Mouse (Mus musculus) forelimb bud, embryonic 11.5 days (tissue): ENCODE data around the gene Actl6b.
A peak's percentile ranks its signal among the peaks of the same experiment; 100 is the strongest.

ENCODE experiments used
- DNase-seq: peaks from one replicate; pipeline ENCODE4 v3.0.0-alpha.2; 2012; ENCODE audit warnings: low read depth, low spot score

The Actl6b gene

GRCm38 (mm10) chr5:137561556-137561955 lies 8.2 kb downstream of the Actl6b start:
- DNase-seq, result no peak

- no peak for DNase-seq
Observed at GRCm38 (mm10) chr5:137562965-137563364, 9.6 kb downstream of the Actl6b start.

- no peak for DNase-seq
Observed at GRCm38 (mm10) chr5:137565744-137566143, 12.4 kb downstream of the Actl6b start.

- no peak for DNase-seq
Observed at GRCm38 (mm10) chr5:137566416-137566815, 13.1 kb downstream of the Actl6b start.

GRCm38 (mm10) chr5:137568223-137568798 lies 15.0 kb downstream of the Actl6b start:
- DNase-seq, result no peak

DNA sequence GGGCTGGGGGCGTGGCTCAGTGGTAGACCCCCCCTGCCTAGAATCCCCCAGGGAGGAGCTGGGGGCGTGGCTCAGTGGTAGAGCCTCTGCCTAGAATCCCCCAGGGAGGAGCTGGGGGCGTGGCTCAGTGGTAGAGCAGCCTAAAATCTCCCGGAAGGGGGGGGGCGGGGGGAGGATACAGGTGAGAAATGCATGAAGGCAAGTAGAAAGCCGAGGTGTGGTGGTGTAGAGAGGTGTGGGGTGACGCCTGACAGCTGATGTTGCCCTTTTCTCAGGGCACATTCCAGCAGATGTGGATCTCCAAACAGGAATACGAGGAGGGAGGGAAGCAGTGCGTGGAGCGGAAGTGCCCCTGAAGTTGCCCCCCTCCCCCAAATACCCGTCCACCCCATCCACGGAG lies 15.7 kb downstream of the Actl6b start:
- no peak for DNase-seq

GRCm38 (mm10) chr5:137569665-137570064 lies 16.3 kb downstream of the Actl6b start, which contains the start of gene Tfr2:
Gene Tfr2 (plus strand): TSS chr5:137569840.
- DNase-seq, result no peak

DNA sequence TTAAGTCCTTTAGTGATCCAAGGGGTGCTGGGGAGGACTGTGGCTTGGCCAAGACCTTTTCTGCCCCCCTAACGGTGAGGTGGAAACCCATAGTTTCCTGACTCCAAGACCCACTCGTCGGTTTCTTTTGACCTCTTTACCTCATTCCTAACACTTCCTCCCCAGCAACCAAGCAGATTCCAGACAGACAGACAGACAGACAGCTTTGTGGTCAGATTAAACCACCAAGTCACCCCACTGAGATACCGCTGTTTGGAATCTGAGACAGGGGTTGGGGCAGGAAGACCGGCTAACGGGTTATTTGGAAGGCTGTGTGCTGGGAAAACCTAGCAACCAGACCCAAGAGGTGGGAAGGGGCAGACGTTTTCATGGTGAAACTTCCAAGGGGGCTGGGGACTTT lies 16.9 kb downstream of the Actl6b start:
- DNase-seq, result no peak

DNA sequence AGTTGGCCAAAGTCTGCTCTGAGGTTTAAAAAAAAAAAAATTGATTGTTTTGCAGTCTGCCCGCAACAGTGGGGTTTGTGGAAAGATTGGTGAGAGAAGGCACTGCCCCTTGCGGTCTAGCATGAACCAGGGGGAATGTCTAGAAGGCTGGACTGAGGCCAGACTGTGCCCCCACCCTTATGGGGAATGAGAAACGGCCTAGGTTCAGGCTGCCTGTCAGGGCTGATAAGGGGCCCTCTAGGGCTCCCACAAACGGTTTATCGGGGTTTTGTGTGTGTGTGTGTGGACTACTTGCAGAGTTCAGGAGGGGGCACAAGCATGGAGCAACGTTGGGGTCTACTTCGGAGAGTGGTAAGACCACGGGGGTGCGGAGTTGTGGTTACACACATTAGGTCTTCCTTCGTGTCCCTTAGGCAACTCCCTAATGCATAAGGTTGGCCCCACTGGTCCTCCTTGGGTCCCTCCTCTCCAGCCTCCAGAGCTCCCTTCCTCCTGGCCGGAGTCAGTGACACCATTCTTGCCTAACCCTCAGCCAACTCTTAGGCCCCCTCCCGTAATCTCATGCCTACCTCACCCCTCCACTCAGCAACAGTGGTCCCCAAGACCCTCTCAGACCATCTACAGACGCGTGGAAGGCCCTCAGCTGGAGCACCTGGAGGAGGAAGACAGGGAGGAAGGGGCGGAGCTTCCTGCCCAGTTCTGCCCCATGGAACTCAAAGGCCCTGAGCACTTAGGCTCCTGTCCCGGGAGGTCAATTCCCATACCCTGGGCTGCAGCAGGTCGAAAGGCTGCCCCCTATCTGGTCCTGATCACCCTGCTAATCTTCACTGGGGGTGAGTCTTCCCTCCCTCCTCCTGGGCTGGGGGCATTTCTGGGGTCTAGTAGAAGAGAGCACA lies 17.6 kb downstream of the Actl6b start:
- no peak for DNase-seq

DNA sequence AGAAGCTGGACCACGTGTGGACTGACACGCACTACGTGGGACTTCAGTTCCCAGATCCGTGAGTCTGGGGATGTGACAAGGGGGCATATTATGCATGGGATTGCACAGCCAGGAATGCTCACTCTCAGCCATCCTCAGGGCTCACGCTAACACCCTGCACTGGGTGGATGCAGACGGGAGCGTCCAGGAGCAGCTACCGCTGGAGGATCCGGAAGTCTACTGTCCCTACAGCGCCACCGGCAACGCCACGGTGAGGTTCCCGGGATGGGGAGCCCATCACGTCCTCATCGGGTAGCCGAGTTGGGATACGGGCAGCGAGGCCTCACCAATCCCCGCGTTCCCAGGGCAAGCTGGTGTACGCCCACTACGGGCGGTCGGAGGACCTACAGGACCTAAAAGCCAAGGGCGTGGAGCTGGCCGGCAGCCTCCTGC lies 21.2 kb downstream of the Actl6b start:
- DNase-seq, result no peak

- DNase-seq, result no peak
Observed at GRCm38 (mm10) chr5:137580246-137580645, 26.9 kb downstream of the Actl6b start.

DNA sequence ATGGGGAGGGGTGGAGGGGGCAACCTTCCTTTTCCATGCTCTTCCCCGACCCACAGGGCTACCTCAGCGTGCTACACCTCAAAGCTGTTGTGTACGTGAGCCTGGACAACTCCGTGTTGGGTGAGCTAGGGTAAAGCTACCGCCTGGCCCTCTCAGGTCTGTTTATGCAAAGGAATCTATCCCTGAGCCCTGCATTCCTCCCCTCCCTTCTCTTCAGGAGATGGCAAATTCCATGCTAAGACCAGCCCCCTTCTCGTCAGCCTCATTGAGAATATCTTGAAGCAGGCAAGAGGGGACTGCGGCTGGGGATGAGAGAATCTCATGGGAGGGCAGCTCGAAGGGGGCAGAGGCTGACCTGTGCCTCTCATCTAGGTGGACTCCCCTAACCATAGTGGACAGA lies 29.4 kb downstream of the Actl6b start:
- DNase-seq, result no peak

GRCm38 (mm10) chr5:137583670-137584169 lies 30.4 kb downstream of the Actl6b start:
- peak; percentile 12 for DNase-seq

- DNase-seq, result peak; percentile 65
Observed at GRCm38 (mm10) chr5:137584976-137585375, 31.7 kb downstream of the Actl6b start.

DNA sequence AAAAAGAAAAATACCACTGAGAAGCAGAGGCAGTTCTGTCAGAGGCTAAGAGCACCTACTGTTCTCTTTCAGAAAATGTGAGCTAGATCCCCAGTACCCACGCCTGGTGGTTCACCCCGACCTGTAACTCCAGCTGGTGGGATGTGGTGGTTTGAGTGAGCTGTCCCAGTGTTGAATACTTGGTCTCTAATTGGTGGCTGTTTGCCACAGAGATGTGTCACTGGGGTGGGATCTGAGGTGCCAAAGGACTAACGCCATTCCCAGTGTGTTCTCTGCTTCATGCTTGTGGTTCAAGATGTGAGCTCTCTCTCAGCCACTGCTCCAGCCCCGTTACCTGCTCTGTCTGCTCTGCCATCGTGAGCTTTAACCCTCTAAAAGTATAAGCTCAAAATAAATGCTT lies 37.2 kb downstream of the Actl6b start:
- no peak for DNase-seq

DNA sequence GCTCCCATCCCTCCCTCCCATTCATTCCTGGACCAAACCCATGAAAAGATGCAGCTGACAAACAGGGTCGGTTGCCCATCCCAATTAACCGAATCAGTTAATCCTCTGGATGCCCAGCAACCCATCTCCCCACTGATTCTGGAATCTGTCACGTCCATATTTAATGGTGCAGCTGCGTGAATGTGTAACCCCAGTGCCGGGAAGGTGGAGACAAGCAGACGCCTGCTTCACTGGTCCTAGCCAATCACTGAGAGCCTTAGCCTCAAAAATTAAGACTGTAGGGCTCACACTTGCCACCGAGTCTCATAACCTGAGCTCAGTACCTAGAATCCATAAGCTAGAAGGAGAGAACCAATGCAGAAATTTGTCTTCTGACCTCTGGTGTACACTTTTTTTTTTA lies 42.6 kb downstream of the Actl6b start:
- DNase-seq, result no peak

DNA sequence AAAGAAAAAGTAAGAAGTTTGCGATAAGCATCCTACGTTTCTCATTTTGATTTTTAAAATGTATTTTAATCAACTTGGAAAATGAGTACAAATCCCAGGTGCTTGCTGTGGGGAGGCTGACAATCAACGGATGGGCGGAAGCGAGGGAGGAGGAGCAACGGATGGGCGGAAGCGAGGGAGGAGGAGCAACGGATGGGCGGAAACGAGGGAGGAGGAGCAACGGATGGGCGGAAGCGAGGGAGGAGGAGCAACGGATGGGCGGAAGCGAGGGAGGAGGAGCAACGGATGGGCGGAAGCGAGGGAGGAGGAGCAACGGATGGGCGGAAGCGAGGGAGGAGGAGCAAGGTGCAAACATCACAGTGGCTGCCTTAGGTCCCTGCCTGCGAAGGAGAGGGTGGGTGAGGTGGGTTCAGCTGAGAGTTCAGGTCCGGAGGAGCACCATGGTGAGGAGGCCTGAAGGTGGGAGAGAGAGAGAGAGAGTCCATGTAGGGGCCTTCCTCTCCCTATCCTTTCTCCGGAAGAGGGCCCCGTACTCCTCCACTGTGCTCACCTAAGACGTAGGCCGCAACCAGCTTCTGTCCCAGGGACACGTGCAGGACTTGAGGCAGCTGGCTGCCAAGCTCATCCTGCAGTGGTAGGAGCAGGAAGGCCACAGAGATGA lies 43.4 kb downstream of the Actl6b start:
- no peak for DNase-seq

DNA sequence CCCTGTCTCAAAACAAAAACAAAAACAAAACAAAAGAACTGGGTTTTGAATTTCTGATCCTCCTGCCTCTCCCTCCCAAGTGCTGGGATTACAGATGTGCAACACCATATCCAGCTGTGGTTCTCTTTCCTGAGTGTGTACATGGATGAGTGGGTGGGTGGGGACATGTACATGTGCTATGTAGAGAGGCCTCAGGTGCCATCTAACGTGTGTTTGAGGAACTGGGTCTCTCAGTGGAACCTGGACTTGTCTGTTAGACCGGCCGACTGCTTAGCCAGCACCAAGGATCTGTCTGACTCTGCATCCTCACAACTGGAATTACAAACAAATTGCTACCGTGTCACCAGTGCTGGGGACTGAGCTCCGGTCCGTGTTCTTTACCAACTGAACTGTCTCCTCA lies 44.3 kb downstream of the Actl6b start:
- DNase-seq, result no peak

DNA sequence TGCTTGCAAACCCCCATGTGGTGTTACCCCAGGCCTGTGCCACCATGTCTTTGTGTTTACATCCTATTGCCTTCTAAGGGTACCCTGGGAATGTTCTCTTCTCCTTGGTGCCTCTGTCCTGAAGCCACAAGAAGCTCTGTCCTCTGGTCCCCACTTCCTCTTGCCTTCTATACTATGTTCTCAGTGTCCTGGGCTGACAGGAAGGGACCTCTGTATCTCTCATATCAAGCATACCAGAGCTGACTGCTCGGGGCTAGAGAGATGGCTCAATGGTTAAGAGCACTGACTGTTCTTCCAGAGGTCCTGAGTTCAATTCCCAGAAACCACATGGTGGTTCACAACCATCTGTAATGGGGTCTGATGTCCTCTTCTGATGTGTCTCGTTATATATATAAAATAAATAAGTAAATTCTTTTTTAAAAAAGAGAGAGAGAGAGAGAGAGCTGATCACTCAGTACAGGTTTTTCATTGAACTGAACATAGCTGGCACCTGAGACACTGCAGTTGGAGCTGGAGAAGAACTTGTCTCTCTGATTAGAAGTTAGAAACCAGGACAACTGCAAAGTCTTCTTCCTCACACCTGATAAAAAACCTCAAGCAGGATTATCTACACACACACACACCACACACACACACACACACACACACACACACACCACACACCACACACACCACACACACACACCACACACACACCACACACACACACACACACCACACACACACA lies 44.9 kb downstream of the Actl6b start:
- DNase-seq, result no peak

- no peak for DNase-seq
Observed at GRCm38 (mm10) chr5:137599600-137599999, 46.3 kb downstream of the Actl6b start.

DNA sequence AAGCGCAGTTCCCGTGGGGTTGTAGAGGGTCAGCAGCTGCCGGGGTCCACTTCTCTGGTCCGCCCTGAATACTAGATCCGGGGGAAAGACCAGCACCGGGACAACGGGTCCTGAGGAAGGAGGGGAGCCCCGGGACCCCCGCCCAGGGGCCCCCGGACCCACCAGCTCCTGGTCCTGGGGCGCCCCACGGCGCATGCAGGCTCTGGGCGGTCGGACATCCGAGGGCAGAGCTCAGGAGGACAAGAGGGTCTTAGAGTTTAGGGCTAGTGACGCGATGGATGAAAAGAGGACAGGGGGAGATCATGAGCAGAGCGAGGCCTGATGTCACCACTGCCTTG lies 46.9 kb downstream of the Actl6b start:
- DNase-seq, result no peak
